Mouse (Mus musculus) CH12.LX (cell line): ENCODE results near the gene Polr3gl. TPM values are rescaled to one million over a fixed set of nuclear protein-coding genes. Genes with fewer than 3 reads are reported as not detected.

ENCODE experiments used
- DNase-seq: peaks from one replicate; pipeline ENCODE4 v3.0.0-alpha.2; 2013; ENCODE audit errors: extremely low read depth
- H3K27ac ChIP-seq: 2 replicates; pipeline ENCODE4 v1.5.1; 2012; ENCODE audit warnings: low read depth, mild to moderate bottlenecking, control low read depth, moderate library complexity; ENCODE audit not compliant: insufficient read depth
- H3K27me3 ChIP-seq: replicated peaks from 2 replicates; pipeline ENCODE3; 2012; ENCODE audit warnings: inconsistent platforms
- H3K36me3 ChIP-seq, 2 experiments: replicated peaks in 1 of 2; 2 replicates each; pipeline versions ENCODE3 to v1.6.1; 2012; ENCODE audit warnings: inconsistent platforms in 1 of 2, low read length in 1 of 2, mild to moderate bottlenecking in 1 of 2, mixed read lengths in 1 of 2, moderate library complexity in 1 of 2; ENCODE audit not compliant: control insufficient read depth in 1 of 2, insufficient read depth in 1 of 2
- H3K4me1 ChIP-seq, 2 experiments: 2 replicates each; pipeline ENCODE4 v1.6.1; 2012; ENCODE audit warnings: inconsistent platforms in 1 of 2, moderate library complexity in 1 of 2; ENCODE audit not compliant: insufficient read depth in 2 of 2, control insufficient read depth in 1 of 2
- H3K4me2 ChIP-seq: 2 replicates; pipeline ENCODE4 v1.6.1; 2012; ENCODE audit warnings: low read depth, mild to moderate bottlenecking, control low read depth; ENCODE audit not compliant: poor library complexity, insufficient read depth, severe bottlenecking
- H3K4me3 ChIP-seq, 3 experiments: fragments of 150-350 bp in 1 of 3; sonication (generic) in 1 of 3; replicated peaks in 1 of 3; 2 replicates each; pipeline versions ENCODE3 to v1.5.1; 2011 to 2012; ENCODE audit warnings: low read depth in 2 of 3, low read length in 2 of 3, mild to moderate bottlenecking in 2 of 3, moderate library complexity in 2 of 3, control low read depth in 1 of 3, improper control_type of control experiment in 1 of 3, inconsistent platforms in 1 of 3, mixed read lengths in 1 of 3; ENCODE audit not compliant: poor library complexity in 1 of 3
- H3K79me2 ChIP-seq: replicated peaks from 2 replicates; pipeline ENCODE4 v1.6.1; 2012; ENCODE audit warnings: mild to moderate bottlenecking, moderate library complexity; ENCODE audit not compliant: control insufficient read depth, poor library complexity, insufficient read depth, severe bottlenecking; ENCODE audit errors: extremely low read depth
- H3K9ac ChIP-seq: 2 replicates; pipeline ENCODE4 v1.6.1; 2012; ENCODE audit warnings: low read depth, mild to moderate bottlenecking, control low read depth, moderate library complexity; ENCODE audit not compliant: insufficient read depth
- H3K9me3 ChIP-seq: replicated peaks from 2 replicates; pipeline ENCODE3; 2012; ENCODE audit warnings: low read length, inconsistent platforms, mixed read lengths
- BHLHE40 ChIP-seq: IDR thresholded peaks from 2 replicates; pipeline ENCODE4 v1.6.1; 2011; ENCODE audit warnings: mild to moderate bottlenecking, low read depth, low read length, improper control_type of control experiment
- CHD2 ChIP-seq: IDR thresholded peaks from 2 replicates; pipeline ENCODE4 v1.6.1; 2011; ENCODE audit warnings: low read length, improper control_type of control experiment
- CTCF ChIP-seq, 2 experiments: IDR thresholded peaks in 1 of 2; conservative IDR thresholded peaks in 1 of 2; 2 replicates each; pipeline ENCODE4 v1.5.1; 2011 to 2012; ENCODE audit warnings: low read depth in 2 of 2, low read length in 2 of 2, improper control_type of control experiment in 1 of 2, inconsistent platforms in 1 of 2, mild to moderate bottlenecking in 1 of 2, moderate library complexity in 1 of 2
- E2F4 ChIP-seq: IDR thresholded peaks from 2 replicates; pipeline ENCODE4 v1.6.1; 2011; ENCODE audit warnings: low read depth, low read length, improper control_type of control experiment; ENCODE audit not compliant: insufficient replicate concordance
- ELF1 ChIP-seq: IDR thresholded peaks from 2 replicates; pipeline ENCODE4 v1.6.1; 2014; ENCODE audit warnings: low read depth, mild to moderate bottlenecking, inconsistent platforms, low read length, improper control_type of control experiment
- HCFC1 ChIP-seq: IDR thresholded peaks from 2 replicates; pipeline ENCODE4 v1.6.1; 2012; ENCODE audit warnings: low read depth, mild to moderate bottlenecking, inconsistent platforms, low read length, improper control_type of control experiment
- IRF4 ChIP-seq: IDR thresholded peaks from 2 replicates; pipeline ENCODE4 v1.6.1; 2014; ENCODE audit warnings: low read depth, mild to moderate bottlenecking, inconsistent platforms, low read length, improper control_type of control experiment
- MAFK ChIP-seq: IDR thresholded peaks from 2 replicates; pipeline ENCODE4 v1.6.1; 2011; ENCODE audit warnings: low read length, improper control_type of control experiment; ENCODE audit not compliant: insufficient replicate concordance
- MAX ChIP-seq: IDR thresholded peaks from 2 replicates; pipeline ENCODE4 v1.6.1; 2011; ENCODE audit warnings: low read length, improper control_type of control experiment
- MAZ ChIP-seq: IDR thresholded peaks from 2 replicates; pipeline ENCODE4 v1.6.1; 2012; ENCODE audit warnings: low read depth, mild to moderate bottlenecking, inconsistent platforms, low read length, improper control_type of control experiment, moderate library complexity
- MEF2A ChIP-seq: IDR thresholded peaks from 2 replicates; pipeline ENCODE4 v1.6.1; 2014; ENCODE audit warnings: low read depth, mild to moderate bottlenecking, inconsistent platforms, low read length, improper control_type of control experiment, borderline replicate concordance
- NELFE ChIP-seq: IDR thresholded peaks from 2 replicates; pipeline ENCODE4 v1.6.1; 2011; ENCODE audit warnings: low read depth, low read length, improper control_type of control experiment
- PAX5 ChIP-seq: IDR thresholded peaks from 2 replicates; pipeline ENCODE4 v1.6.1; 2012; ENCODE audit warnings: low read length, inconsistent platforms, mixed read lengths
- POLR2A ChIP-seq: IDR thresholded peaks from 2 replicates; pipeline ENCODE4 v1.6.1; 2011; ENCODE audit warnings: low read depth, mild to moderate bottlenecking, improper control_type of control experiment, low read length
- RCOR1 ChIP-seq: conservative IDR thresholded peaks from 2 replicates; pipeline ENCODE4 v1.6.1; 2012; ENCODE audit warnings: low read depth, mild to moderate bottlenecking, inconsistent platforms, low read length, improper control_type of control experiment
- SIN3A ChIP-seq: IDR thresholded peaks from 2 replicates; pipeline ENCODE4 v1.6.1; 2012; ENCODE audit warnings: low read length, improper control_type of control experiment, inconsistent platforms
- ZC3H11A ChIP-seq: IDR thresholded peaks from 2 replicates; pipeline ENCODE4 v1.6.1; 2012; ENCODE audit warnings: low read depth, mild to moderate bottlenecking, inconsistent platforms, low read length, improper control_type of control experiment
- ZNF384 ChIP-seq: IDR thresholded peaks from 2 replicates; pipeline ENCODE4 v1.6.1; 2012; ENCODE audit warnings: low read depth, low read length, improper control_type of control experiment, inconsistent platforms
- dilution Hi-C: fragments of 300-500 bp; cut with MboI; formaldehyde crosslinking; loops from 2 replicates; pipeline ENCODE4 v1.14.3; 2020; ENCODE audit warnings: low sequenced_read_pairs; ENCODE audit not compliant: extremely low pct_unique_long_range_greater_than_20kb, extremely low pct_ligation_motif_present
- in situ Hi-C: fragments of 300-500 bp; cut with MboI; formaldehyde crosslinking; loops from 3 replicates; pipeline ENCODE4 v1.14.3; 2019; ENCODE audit warnings: low sequenced_read_pairs, low pct_ligation_motif_present, low pct_unique_long_range_greater_than_20kb, mixed read lengths
- polyA plus RNA-seq: library from polyadenylated mRNA; unstranded; fragments of >175 nt; gene quantifications from 2 replicates; pipeline ENCODE4 v1.2.1, GENCODE M21; 2012; ENCODE audit warnings: low read depth; ENCODE audit not compliant: insufficient read length
- total RNA-seq, 2 experiments: library from RNA; depleted of rRNA; stranded (reverse); fragments of 300-350 nt in 1 of 2; fragments of >200 nt in 1 of 2; gene quantifications; 2 replicates each; pipeline ENCODE4 v1.2.3; 2012 to 2014

Gene Polr3gl
- total and polyA plus RNA-seq, 3 experiments, result 13.7 to 18.8 (median 15.7) TPM

DNA sequence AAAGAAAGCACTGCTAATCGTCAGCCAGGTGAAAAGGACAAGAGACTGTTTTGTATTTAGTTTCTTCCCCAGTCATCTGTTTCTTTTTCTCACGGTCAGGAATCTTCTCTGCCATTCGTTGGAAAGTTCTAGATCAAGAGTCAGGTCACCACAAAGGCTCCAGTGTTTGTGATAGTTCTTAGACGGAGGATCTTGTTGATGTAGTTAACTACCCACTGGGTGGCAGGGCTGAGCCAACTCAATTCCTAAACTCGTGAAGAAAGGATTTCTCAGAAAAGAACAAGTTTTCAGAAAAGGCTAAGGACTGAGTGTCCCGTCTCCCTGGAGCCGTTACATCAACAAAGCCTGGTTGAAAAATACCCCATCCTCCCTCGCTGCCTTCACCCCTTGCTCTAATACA, 42.8 kb downstream of the Polr3gl start (continued):
- peak; percentile 72 for TF ChIP-seq SIN3A
- no peak for TF ChIP-seq PAX5
- TF ChIP-seq MAX, result peak; percentile 52; the same call in 1 of the 2 replicates
- no peak for TF ChIP-seq POLR2A
- TF ChIP-seq MAFK, result peak; percentile 35; the same call in 1 of the 2 replicates
- TF ChIP-seq E2F4, result no peak
- TF ChIP-seq NELFE, result 0 out of 2 replicates have a peak, but pooled peaks have one; percentile 20
- TF ChIP-seq BHLHE40, result 0 out of 2 replicates have a peak, but pooled peaks have one; percentile 24
- no peak for TF ChIP-seq RCOR1

DNA sequence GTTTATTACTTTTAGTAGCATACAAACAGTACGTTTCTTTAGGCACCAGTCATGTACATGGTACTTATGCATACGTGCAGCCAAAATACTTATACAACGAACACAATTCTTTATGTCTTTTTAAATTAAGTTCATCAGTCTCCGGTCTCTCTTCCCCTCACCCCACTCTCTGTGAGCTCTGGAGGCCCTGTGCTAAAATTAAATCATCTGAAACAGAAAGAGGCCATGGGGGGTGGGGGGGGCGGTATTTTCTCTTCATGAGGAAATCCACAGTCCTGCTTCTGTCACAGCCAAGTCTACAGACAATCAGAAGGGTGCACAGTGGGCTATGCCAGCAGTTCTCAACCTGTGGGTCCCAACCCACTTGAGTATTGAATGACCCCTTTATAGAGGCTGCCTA, 44.6 kb downstream of the Polr3gl start:
- in situ Hi-C loops (loop anchor here (25.0 kb wide), 1 partner anchor 262 kb away; the partner anchor contains the start of gene Fcgr1), dilution Hi-C loops (no loop called here)
- Histone ChIP-seq H3K36me3 (no peaks in the 10 kb centered on the region), H3K27me3 (no peaks in the 10 kb centered on the region), H3K4me1 (peaks cover 15 to 46% of the 10 kb centered on the region in 2 experiments), H3K27ac (no peak overlapping the region), H3K4me3 (no peak overlapping the region), H3K9me3 (no peaks in the 10 kb centered on the region), H3K4me2 (peak overlapping the region; percentile 42; the same call in 1 of the 2 replicates), H3K79me2 (no peaks in the 10 kb centered on the region), H3K9ac (peak overlapping the region; percentile 47; the same call in 1 of the 2 replicates)
- peak; percentile 60 for DNase-seq
- TF ChIP-seq MAZ (0 out of 2 replicates have a peak, but pooled peaks have one; percentile 44), BHLHE40 (0 out of 2 replicates have a peak, but pooled peaks have one; percentile 17), ELF1 (no peak), E2F4 (no peak), CHD2 (peak; percentile 78), IRF4 (peak; percentile 73), MEF2A (peak; percentile 95)

DNA sequence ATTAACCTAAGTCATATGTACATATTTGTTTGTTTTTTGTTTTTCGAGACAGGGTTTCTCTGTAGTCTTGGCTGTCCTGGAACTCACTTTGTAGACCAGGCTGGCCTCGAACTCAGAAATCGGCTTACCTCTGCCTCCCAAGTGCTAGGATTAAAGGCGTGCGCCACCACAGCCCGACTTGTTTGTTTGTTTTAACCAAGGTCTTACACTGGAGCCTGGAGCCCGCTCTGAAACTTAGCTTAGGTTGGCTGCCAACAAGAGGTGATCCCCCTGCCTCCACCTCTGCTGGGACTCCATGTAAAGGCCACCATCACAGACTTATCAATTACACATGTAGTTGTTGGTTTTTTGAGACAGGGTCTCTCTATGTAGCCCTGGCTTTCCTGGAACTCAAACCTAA, 45.2 kb downstream of the Polr3gl start:
- Histone ChIP-seq H3K4me1 (peaks cover 15 to 46% of the 10 kb centered on the region in 2 experiments), H3K9ac (no peak overlapping the region), H3K36me3 (no peaks in the 10 kb centered on the region), H3K27me3 (no peaks in the 10 kb centered on the region), H3K79me2 (no peaks in the 10 kb centered on the region), H3K27ac (no peak overlapping the region), H3K9me3 (no peaks in the 10 kb centered on the region), H3K4me3 (no peak overlapping the region), H3K4me2 (0 out of 2 replicates have a peak overlapping the region, but pooled peaks have one; percentile 42)
- dilution Hi-C loops (no loop called here), in situ Hi-C loops (loop anchor here (25.0 kb wide), 1 partner anchor 262 kb away; the partner anchor contains the start of gene Fcgr1)
- TF ChIP-seq BHLHE40 (no peak), CHD2 (no peak), ZC3H11A (no peak), MEF2A (no peak), POLR2A (no peak), MAZ (no peak), HCFC1 (no peak), E2F4 (no peak), CTCF (conservative IDR thresholded peaks at IDR 0.05 in 1 of 2, IDR thresholded peaks at IDR 0.05 in 1 of 2; ENCODE audit: low read depth in 2 of 2, low read length in 2 of 2) (no peak), ZNF384 (no peak)
- no peak for DNase-seq
